Mouse (Mus musculus): ENCODE results near the gene Vmn1r67. TPM values are rescaled to one million over a fixed set of nuclear protein-coding genes. Genes with fewer than 3 reads are reported as not detected.

Vmn1r67 gene
- not detected in 2 replicates for polyA plus RNA-seq (2015; fragmentation: Nextera tagmentation; extraction: Ambion mirVana)

- no peak within 1 kb of the TSS for H3K27ac ChIP-seq
- no peak within 1 kb of the TSS for H3K4me2 ChIP-seq
- no peaks in the 10 kb centered on the region for H3K4me1 ChIP-seq
- H3K9me3 ChIP-seq = peaks cover 6% of the 10 kb centered on the region
- no peaks in the 10 kb centered on the region for H3K27me3 ChIP-seq
- H3K36me3 ChIP-seq = no peaks in the 10 kb centered on the region
- no peak for ATAC-seq (ENCODE audit: insufficient number of reproducible peaks, insufficient read depth, low FRiP score, low TSS enrichment, low read depth)
- H3K4me3 ChIP-seq = no peak within 1 kb of the TSS
- H3K9ac ChIP-seq = no peak within 1 kb of the TSS
Observed at GRCm38 (mm10) chr7:10443031-10443430, at the start of gene Vmn1r67. TSS of gene Vmn1r67 (plus strand) at chr7:10443331.

GRCm38 (mm10) chr7:10458166-10458565 is 15.0 kb downstream of the Vmn1r67 start:
- H3K27ac ChIP-seq = no peak overlapping the region

GRCm38 (mm10) chr7:10479813-10480212 is 36.7 kb downstream of the Vmn1r67 start:
- no peak overlapping the region for H3K4me3 ChIP-seq
- no peaks in the 10 kb centered on the region for H3K4me1 ChIP-seq
- no peak overlapping the region for H3K27ac ChIP-seq
- no peak for ATAC-seq (ENCODE audit: insufficient number of reproducible peaks, insufficient read depth, low FRiP score, low TSS enrichment, low read depth)
- no peaks in the 10 kb centered on the region for H3K27me3 ChIP-seq
- H3K36me3 ChIP-seq = no peaks in the 10 kb centered on the region
- no peak overlapping the region for H3K4me2 ChIP-seq
- no peak overlapping the region for H3K9ac ChIP-seq
- H3K9me3 ChIP-seq = no peaks in the 10 kb centered on the region

More at GRCm38 (mm10) chr7:10458166-10458565, 15.0 kb downstream of the Vmn1r67 start:
- ATAC-seq (ENCODE audit: insufficient number of reproducible peaks, insufficient read depth, low FRiP score, low TSS enrichment, low read depth) = no peak
- H3K9ac ChIP-seq = no peak overlapping the region
- WGBS = 66% methylated on average over 3 of the region's 3 CpGs
- no peak overlapping the region for H3K4me2 ChIP-seq
- no peaks in the 10 kb centered on the region for H3K4me1 ChIP-seq
- H3K9me3 ChIP-seq = no peaks in the 10 kb centered on the region
- H3K27me3 ChIP-seq = no peaks in the 10 kb centered on the region
- H3K4me3 ChIP-seq = no peak overlapping the region
- no peaks in the 10 kb centered on the region for H3K36me3 ChIP-seq

GRCm38 (mm10) chr7:10480588-10481233 is 37.6 kb downstream of the Vmn1r67 start:
- peak overlapping the region; percentile 29 for H3K4me3 ChIP-seq
- H3K27me3 ChIP-seq = no peaks in the 10 kb centered on the region
- ATAC-seq (ENCODE audit: insufficient number of reproducible peaks, insufficient read depth, low FRiP score, low TSS enrichment, low read depth) = no peak
- no peak overlapping the region for H3K27ac ChIP-seq
- H3K36me3 ChIP-seq = no peaks in the 10 kb centered on the region
- H3K9me3 ChIP-seq = no peaks in the 10 kb centered on the region
- WGBS = 67% methylated on average over 18 of the region's 18 CpGs
- no peaks in the 10 kb centered on the region for H3K4me1 ChIP-seq
- no peak overlapping the region for H3K9ac ChIP-seq
- H3K4me2 ChIP-seq = peak overlapping the region; percentile 43

- Histone ChIP-seq H3K9ac (peak within 1 kb of the TSS; percentile 86), H3K4me2 (peak within 1 kb of the TSS; percentile 77), H3K9me3 (0 out of 2 replicates have a peak, but pooled peaks cover 3% of the 10 kb centered on the region), H3K4me3 (peak within 1 kb of the TSS; percentile 72), H3K27me3 (no peaks in the 10 kb centered on the region), H3K4me1 (peaks cover 9% of the 10 kb centered on the region), H3K36me3 (peaks cover 32% of the 10 kb centered on the region), H3K27ac (peak within 1 kb of the TSS; percentile 77)
- WGBS = 2% methylated on average over 33 of the region's 33 CpGs
- peak; percentile 94 for ATAC-seq (ENCODE audit: insufficient number of reproducible peaks, insufficient read depth, low FRiP score, low TSS enrichment, low read depth)
Observed at GRCm38 (mm10) chr7:10494786-10495521, 51.8 kb downstream of the Vmn1r67 start, which contains the start of gene Zik1. TSS of gene Zik1 (minus strand) at chr7:10495394.

GRCm38 (mm10) chr7:10495578-10495977 is 52.4 kb downstream of the Vmn1r67 start:
- Histone ChIP-seq H3K4me1 (peaks cover 9% of the 10 kb centered on the region), H3K36me3 (peaks cover 26% of the 10 kb centered on the region), H3K9me3 (0 out of 2 replicates have a peak, but pooled peaks cover 3% of the 10 kb centered on the region), H3K9ac (no peak overlapping the region), H3K4me3 (peak overlapping the region; percentile 72), H3K4me2 (peak overlapping the region; percentile 77), H3K27ac (no peak overlapping the region), H3K27me3 (no peaks in the 10 kb centered on the region)
- WGBS = 30% methylated on average over 6 of the region's 6 CpGs
- ATAC-seq (ENCODE audit: insufficient number of reproducible peaks, insufficient read depth, low FRiP score, low TSS enrichment, low read depth) = no peak

Other genes with a start within 250 kb of the Vmn1r67 start
- gene Vmn1r66, start 165.3 kb upstream of the Vmn1r67 start, polyA plus RNA-seq (2015; fragmentation: Nextera tagmentation; extraction: Ambion mirVana) = not detected in 2 replicates
- 19.2 and 20.9 TPM in 2 replicates for gene Zik1, start 52.1 kb downstream of the Vmn1r67 start, polyA plus RNA-seq (2015; fragmentation: Nextera tagmentation; extraction: Ambion mirVana)
- not detected in 2 replicates for gene Vmn1r68, start 115.2 kb downstream of the Vmn1r67 start, polyA plus RNA-seq (2015; fragmentation: Nextera tagmentation; extraction: Ambion mirVana)
- not detected in 2 replicates for gene Vmn1r69, start 170.3 kb downstream of the Vmn1r67 start, polyA plus RNA-seq (2015; fragmentation: Nextera tagmentation; extraction: Ambion mirVana)
- gene Vmn1r70, start 188.2 kb downstream of the Vmn1r67 start, polyA plus RNA-seq (2015; fragmentation: Nextera tagmentation; extraction: Ambion mirVana) = not detected in 2 replicates
- gene Nlrp4b, start 244.5 kb downstream of the Vmn1r67 start, polyA plus RNA-seq (2015; fragmentation: Nextera tagmentation; extraction: Ambion mirVana) = not detected in 2 replicates

All from embryonic facial prominence, embryonic 13.5 days (tissue).